Mouse (Mus musculus) heart, adult 2 months (tissue): ENCODE data around the gene Strada. TPM values are rescaled to one million over a fixed set of nuclear protein-coding genes. Genes with fewer than 3 reads are reported as not detected.

Experiments used
- DNase-seq, 2 experiments: peaks; one replicate each; pipeline ENCODE4 v3.0.0; 2021
- H3K27ac ChIP-seq: fragments of 200-600 bp; 2 replicates; pipeline ENCODE4 v1.8.1; 2022
- H3K27me3 ChIP-seq: fragments of 200-500 bp; 2 replicates; pipeline ENCODE4 v1.6.1; 2012; ENCODE audit warnings: mild to moderate bottlenecking, low read length, inconsistent platforms, mixed read lengths; ENCODE audit not compliant: control insufficient read depth, insufficient read depth
- H3K36me3 ChIP-seq: fragments of 200-500 bp; 2 replicates; pipeline ENCODE4 v1.6.1; 2012; ENCODE audit warnings: low read length, inconsistent platforms; ENCODE audit not compliant: control insufficient read depth, insufficient read depth
- H3K4me1 ChIP-seq: fragments of 200-500 bp; 2 replicates; pipeline ENCODE4 v1.6.1; 2011; ENCODE audit warnings: low read length; ENCODE audit not compliant: control insufficient read depth, insufficient read depth
- H3K4me3 ChIP-seq: fragments of 200-600 bp; 2 replicates; pipeline ENCODE4 v1.8.1; 2022
- H3K79me2 ChIP-seq: fragments of 200-500 bp; replicated peaks from 2 replicates; pipeline ENCODE4 v1.6.1; 2012; ENCODE audit warnings: mild to moderate bottlenecking, inconsistent platforms, low read length, moderate library complexity, mixed read lengths; ENCODE audit not compliant: control insufficient read depth, insufficient read depth
- H3K9ac ChIP-seq: fragments of 200-500 bp; 2 replicates; pipeline ENCODE4 v1.6.1; 2012; ENCODE audit warnings: low read depth, mild to moderate bottlenecking, control low read depth, inconsistent platforms, low read length, mixed read lengths
- CTCF ChIP-seq: fragments of 200-600 bp; IDR thresholded peaks from 2 replicates; pipeline ENCODE4 v1.8.1; 2022; ENCODE audit warnings: antibody characterized with exemption, mild to moderate bottlenecking, moderate library complexity
- EP300 ChIP-seq: fragments of 200-500 bp; IDR thresholded peaks from 2 replicates; pipeline ENCODE4 v1.6.1; 2011; ENCODE audit warnings: low read depth, low read length, control low read depth; ENCODE audit not compliant: insufficient read depth
- POLR2A ChIP-seq: fragments of 200-500 bp; IDR thresholded peaks from 2 replicates; pipeline ENCODE4 v1.6.1; 2011; ENCODE audit warnings: mild to moderate bottlenecking, low read depth, low read length, control low read depth; ENCODE audit not compliant: insufficient read depth
- WGBS: fragments of 180-500 bp; shearing (Covaris S2); methylation state at CpG from one replicate; pipeline ENCODE4 v1.1.7; 2018; 5-methylcytosine and 5-hydroxymethylcytosine counted together
- intact Hi-C: fragments of 180-260 bp; cut with DNase I; formaldehyde crosslinking; loops from one replicate; pipeline ENCODE4 v1.15.1; 2025
- polyA plus RNA-seq: library from polyadenylated mRNA; depleted of rRNA; stranded (reverse); fragments of >200 nt; gene quantifications from 2 replicates; pipeline ENCODE4 v1.2.3, GENCODE M21; 2012
- total RNA-seq, 2 experiments: library from RNA; stranded (reverse); gene quantifications; 2 replicates each; pipeline ENCODE4 v1.2.3; 2021

The Strada gene
- total and polyA plus RNA-seq, 3 experiments = 6.2 to 16.9 (median 7.0) TPM

- no peaks in the 10 kb centered on the region for H3K36me3 ChIP-seq
- no peak for TF ChIP-seq POLR2A
- peak; percentile 43 for TF ChIP-seq CTCF
- TF ChIP-seq EP300 = no peak
- intact Hi-C loops = no loop called here
- no peak overlapping the region for H3K27ac ChIP-seq
- 79% methylated on average over 7 of the region's 7 CpGs for WGBS
- H3K4me1 ChIP-seq = no peaks in the 10 kb centered on the region; the same call in 1 of the 2 replicates
- no peak overlapping the region for H3K9ac ChIP-seq
- no peak for DNase-seq
- no peaks in the 10 kb centered on the region for H3K79me2 ChIP-seq
- no peak overlapping the region for H3K4me3 ChIP-seq
- H3K27me3 ChIP-seq = no peaks in the 10 kb centered on the region
Measured at GRCm38 (mm10) chr11:106170807-106171206, 31.2 kb downstream of the Strada start.

GRCm38 (mm10) chr11:106167435-106167834, 34.5 kb downstream of the Strada start:
- no peak for DNase-seq
- WGBS = 75% methylated on average over 5 of the region's 5 CpGs
- Histone ChIP-seq H3K9ac (no peak overlapping the region), H3K4me1 (peaks cover 6% of the 10 kb centered on the region), H3K4me3 (no peak overlapping the region), H3K27ac (no peak overlapping the region), H3K36me3 (no peaks in the 10 kb centered on the region), H3K79me2 (no peaks in the 10 kb centered on the region), H3K27me3 (no peaks in the 10 kb centered on the region)
- intact Hi-C loops = no loop called here
- TF ChIP-seq POLR2A = no peak
- TF ChIP-seq EP300 = no peak
- TF ChIP-seq CTCF = no peak

- Histone ChIP-seq H3K27ac (peak overlapping the region; percentile 70), H3K9ac (peak overlapping the region; percentile 7; the same call in 1 of the 2 replicates), H3K79me2 (no peaks in the 10 kb centered on the region), H3K27me3 (no peaks in the 10 kb centered on the region), H3K4me3 (no peak overlapping the region), H3K36me3 (no peaks in the 10 kb centered on the region), H3K4me1 (peaks cover 6% of the 10 kb centered on the region)
- TF ChIP-seq CTCF = no peak
- TF ChIP-seq POLR2A = no peak
- TF ChIP-seq EP300 = no peak
- intact Hi-C loops = no loop called here
- DNase-seq = no peak
- 77% methylated on average over 16 of the region's 16 CpGs for WGBS
Measured at GRCm38 (mm10) chr11:106164601-106165180, 37.3 kb downstream of the Strada start.

- Histone ChIP-seq H3K9ac (peak overlapping the region; percentile 55), H3K4me3 (no peak overlapping the region), H3K27me3 (no peaks in the 10 kb centered on the region), H3K36me3 (no peaks in the 10 kb centered on the region), H3K79me2 (no peaks in the 10 kb centered on the region), H3K4me1 (peaks cover 6% of the 10 kb centered on the region), H3K27ac (peak overlapping the region; percentile 70)
- peak; percentile 20; the same call in 1 of the 2 replicates for TF ChIP-seq POLR2A
- no peak for TF ChIP-seq CTCF
- TF ChIP-seq EP300 = 0 out of 2 replicates have a peak, but pooled peaks have one; percentile 23
- DNase-seq = peak; percentile 50 to 55
- intact Hi-C loops = no loop called here
- WGBS = 52% methylated on average over 4 of the region's 4 CpGs
Measured at GRCm38 (mm10) chr11:106163546-106163945, 38.4 kb downstream of the Strada start.

GRCm38 (mm10) chr11:106162237-106162636, 39.7 kb downstream of the Strada start:
- Histone ChIP-seq H3K27me3 (no peaks in the 10 kb centered on the region), H3K27ac (no peak overlapping the region), H3K9ac (no peak overlapping the region), H3K36me3 (no peaks in the 10 kb centered on the region), H3K4me1 (peaks cover 7% of the 10 kb centered on the region), H3K4me3 (no peak overlapping the region), H3K79me2 (no peaks in the 10 kb centered on the region)
- DNase-seq = no peak
- 85% methylated on average over 2 of the region's 2 CpGs for WGBS
- no peak for TF ChIP-seq CTCF
- TF ChIP-seq EP300 = no peak
- no peak for TF ChIP-seq POLR2A
- intact Hi-C loops = no loop called here

GRCm38 (mm10) chr11:106160841-106161721, 40.9 kb downstream of the Strada start, which contains the start of the genes Gm10840 and Limd2:
Gene Gm10840, plus strand, starts transcription at chr11:106160850.
Gene Limd2, minus strand, starts transcription at chr11:106160860.
- H3K4me1 ChIP-seq = peaks cover 7% of the 10 kb centered on the region
- intact Hi-C loops = loop anchor here (1.0 to 2.0 kb wide), 3 partner anchors 25 to 74 kb away; no protein-coding TSS in a partner anchor
- TF ChIP-seq POLR2A = no peak
- no peak for TF ChIP-seq CTCF
- no peak for TF ChIP-seq EP300
- peak within 1 kb of the TSS; percentile 78 for H3K27ac ChIP-seq
- H3K79me2 ChIP-seq = no peaks in the 10 kb centered on the region
- no peaks in the 10 kb centered on the region for H3K36me3 ChIP-seq
- H3K27me3 ChIP-seq = no peaks in the 10 kb centered on the region
- peak within 1 kb of the TSS; percentile 96 for H3K9ac ChIP-seq
- peak; percentile 50 to 55 for DNase-seq
- WGBS = 60% methylated on average over 22 of the region's 22 CpGs
- H3K4me3 ChIP-seq = peak within 1 kb of the TSS; percentile 75
